Mouse (Mus musculus) E14TG2a.4 (cell line): ENCODE measurements at regions not wholly inside any gene's neighbourhood (a gene's known extent, or its start where the extent isn't known, plus 50 kb on each side); places are given as distances from the start of the nearest gene placed in this dataset.

Experiments used
- H3K27me3 ChIP-seq: 2 replicates; pipeline ENCODE4 v1.6.1; 2014; ENCODE audit warnings: low read length, control low read depth; ENCODE audit not compliant: insufficient read depth
- H3K36me3 ChIP-seq: 2 replicates; pipeline ENCODE4 v1.6.1; 2014; ENCODE audit warnings: low read length, control low read depth; ENCODE audit not compliant: insufficient read depth
- H3K4me1 ChIP-seq: replicated peaks from 2 replicates; pipeline ENCODE4 v1.6.1; 2014; ENCODE audit warnings: low read depth, low read length, control low read depth
- H3K4me3 ChIP-seq: replicated peaks from 2 replicates; pipeline ENCODE4 v1.5.1; 2014; ENCODE audit warnings: mild to moderate bottlenecking, low read length
- H3K9me3 ChIP-seq: 2 replicates; pipeline ENCODE4 v1.6.1; 2014; ENCODE audit warnings: low read length, control low read depth
- CTCF ChIP-seq: conservative IDR thresholded peaks from 2 replicates; pipeline ENCODE4 v1.5.1; 2014; ENCODE audit warnings: low read length
- NANOG ChIP-seq: IDR thresholded peaks from 2 replicates; pipeline ENCODE4 v1.6.1; 2014; ENCODE audit warnings: borderline replicate concordance, low read length, mixed read lengths
- POU5F1 ChIP-seq: IDR thresholded peaks from 2 replicates; pipeline ENCODE4 v1.6.1; 2014; ENCODE audit warnings: low read length, borderline replicate concordance

DNA sequence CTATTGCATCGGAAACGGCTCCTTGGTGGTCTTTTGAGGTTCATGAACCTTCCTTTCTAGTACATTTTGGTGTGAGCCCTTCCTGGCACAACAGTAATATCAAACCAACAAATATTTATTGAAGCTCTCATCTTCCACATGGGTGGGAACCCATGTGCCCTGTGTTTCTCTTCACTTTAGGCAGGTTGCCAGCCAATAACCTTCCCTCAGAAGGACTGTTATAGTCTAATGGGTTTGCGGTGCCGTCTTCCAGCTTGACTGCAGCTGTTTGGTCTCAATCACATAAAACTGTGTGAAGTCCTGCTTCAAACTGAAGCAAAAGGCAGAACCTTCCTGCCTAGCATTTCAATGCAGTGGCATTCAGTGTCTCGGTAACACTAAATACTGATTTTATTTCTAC, 69.4 kb upstream of the Irak1bp1 start:
- Histone ChIP-seq H3K4me1 (no peaks in the 10 kb centered on the region), H3K27me3 (no peaks in the 10 kb centered on the region), H3K4me3 (no peak overlapping the region), H3K9me3 (0 out of 2 replicates have a peak, but pooled peaks cover 10% of the 10 kb centered on the region), H3K36me3 (no peaks in the 10 kb centered on the region)
- no peak for TF ChIP-seq CTCF
- TF ChIP-seq POU5F1 = no peak
- no peak for TF ChIP-seq NANOG

- no peak for TF ChIP-seq NANOG
- no peak for TF ChIP-seq CTCF
- TF ChIP-seq POU5F1 = no peak
- Histone ChIP-seq H3K4me1 (no peaks in the 10 kb centered on the region), H3K36me3 (no peaks in the 10 kb centered on the region), H3K9me3 (peaks cover 13% of the 10 kb centered on the region; the same call in 1 of the 2 replicates), H3K27me3 (no peaks in the 10 kb centered on the region), H3K4me3 (no peak overlapping the region)
These were observed 68.5 kb upstream of the Irak1bp1 start for GRCm38 (mm10) chr9:82760682-82761468.

DNA sequence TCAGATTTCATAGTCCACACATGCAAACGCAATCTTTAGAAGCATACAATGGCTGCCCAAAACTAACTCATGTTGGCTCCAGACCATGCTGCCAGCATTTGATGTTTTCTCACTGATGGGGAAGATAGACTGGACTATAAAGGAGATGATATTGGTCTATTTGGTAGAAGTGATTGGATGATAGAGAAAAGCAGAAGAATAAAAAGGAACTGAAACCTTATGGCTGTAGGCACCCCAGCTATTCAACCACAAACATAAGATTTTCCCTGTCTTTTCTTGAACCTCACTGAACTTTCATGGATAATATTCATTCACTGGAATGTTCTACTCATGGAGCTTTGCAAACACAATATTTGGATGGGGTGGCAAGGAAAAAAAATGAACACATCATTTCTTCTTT, 65.7 kb upstream of the Irak1bp1 start:
- Histone ChIP-seq H3K4me3 (no peak overlapping the region), H3K36me3 (no peaks in the 10 kb centered on the region), H3K9me3 (peaks cover 38% of the 10 kb centered on the region), H3K27me3 (no peaks in the 10 kb centered on the region), H3K4me1 (no peaks in the 10 kb centered on the region)
- TF ChIP-seq POU5F1 = no peak
- no peak for TF ChIP-seq CTCF
- no peak for TF ChIP-seq NANOG
